Mouse (Mus musculus): ENCODE data around the gene Acr. TPM values are rescaled to one million over a fixed set of nuclear protein-coding genes. Genes with fewer than 3 reads are reported as not detected.

The Acr gene
- 0.35 and 0.48 TPM in 2 replicates for polyA plus RNA-seq (2015; fragmentation: Nextera tagmentation; extraction: Ambion mirVana)

GRCm38 (mm10) chr15:89568114-89568513, at the start of gene Acr:
Gene Acr (plus strand): TSS chr15:89568326.
- H3K27me3 ChIP-seq, result no peaks in the 10 kb centered on the region
- no peak within 1 kb of the TSS for H3K9ac ChIP-seq
- no peak within 1 kb of the TSS for H3K27ac ChIP-seq
- H3K9me3 ChIP-seq, result no peaks in the 10 kb centered on the region
- H3K36me3 ChIP-seq, result no peaks in the 10 kb centered on the region
- no peak for ATAC-seq (ENCODE audit: insufficient number of reproducible peaks, insufficient read depth, low FRiP score, low TSS enrichment, low read depth)
- H3K4me3 ChIP-seq, result no peak within 1 kb of the TSS
- 0 out of 2 replicates have a peak, but pooled peaks cover 4% of the 10 kb centered on the region for H3K4me1 ChIP-seq
- 84% methylated on average over 6 of the region's 6 CpGs for WGBS
- H3K4me2 ChIP-seq, result no peak within 1 kb of the TSS

- 74% methylated on average over 7 of the region's 7 CpGs for WGBS
- ATAC-seq (ENCODE audit: insufficient number of reproducible peaks, insufficient read depth, low FRiP score, low TSS enrichment, low read depth), result no peak
These were observed 46.2 kb upstream of the Acr start for GRCm38 (mm10) chr15:89521951-89522350.

GRCm38 (mm10) chr15:89522566-89523282, 45.4 kb upstream of the Acr start:
- Histone ChIP-seq H3K4me3 (peak overlapping the region; percentile 73; the same call in 1 of the 2 replicates), H3K9ac (no peak overlapping the region), H3K9me3 (no peaks in the 10 kb centered on the region), H3K27ac (no peak overlapping the region; the same call in 1 of the 2 replicates), H3K4me2 (peak overlapping the region; percentile 90), H3K4me1 (peaks cover 18% of the 10 kb centered on the region), H3K27me3 (peaks cover 39% of the 10 kb centered on the region), H3K36me3 (peaks cover 9% of the 10 kb centered on the region)
- ATAC-seq (ENCODE audit: insufficient number of reproducible peaks, insufficient read depth, low FRiP score, low TSS enrichment, low read depth), result no peak
- 81% methylated on average over 10 of the region's 10 CpGs for WGBS

More at GRCm38 (mm10) chr15:89521951-89522350, 46.2 kb upstream of the Acr start:
- H3K27me3 ChIP-seq, result peaks cover 39% of the 10 kb centered on the region
- H3K27ac ChIP-seq, result no peak overlapping the region
- peaks cover 18% of the 10 kb centered on the region for H3K4me1 ChIP-seq
- no peak overlapping the region for H3K9ac ChIP-seq
- H3K9me3 ChIP-seq, result no peaks in the 10 kb centered on the region
- H3K4me3 ChIP-seq, result no peak overlapping the region
- H3K4me2 ChIP-seq, result no peak overlapping the region
- peaks cover 9% of the 10 kb centered on the region for H3K36me3 ChIP-seq

- peak overlapping the region; percentile 90 for H3K4me2 ChIP-seq
- H3K27me3 ChIP-seq, result peaks cover 39% of the 10 kb centered on the region
- H3K4me3 ChIP-seq, result peak overlapping the region; percentile 73
- no peak overlapping the region; the same call in 1 of the 2 replicates for H3K27ac ChIP-seq
- H3K4me1 ChIP-seq, result peaks cover 18% of the 10 kb centered on the region
- 6% methylated on average over 29 of the region's 47 CpGs for WGBS
- H3K9me3 ChIP-seq, result no peaks in the 10 kb centered on the region
- H3K9ac ChIP-seq, result peak overlapping the region; percentile 68
- no peak for ATAC-seq (ENCODE audit: insufficient number of reproducible peaks, insufficient read depth, low FRiP score, low TSS enrichment, low read depth)
- H3K36me3 ChIP-seq, result peaks cover 9% of the 10 kb centered on the region
These were observed 44.8 kb upstream of the Acr start for GRCm38 (mm10) chr15:89523283-89523832.

GRCm38 (mm10) chr15:89524001-89524571, 44.0 kb upstream of the Acr start:
- Histone ChIP-seq H3K36me3 (peaks cover 9% of the 10 kb centered on the region), H3K27ac (no peak overlapping the region), H3K4me3 (peak overlapping the region; percentile 73), H3K4me1 (peaks cover 18% of the 10 kb centered on the region), H3K9ac (peak overlapping the region; percentile 82), H3K9me3 (no peaks in the 10 kb centered on the region), H3K4me2 (peak overlapping the region; percentile 90), H3K27me3 (peaks cover 39% of the 10 kb centered on the region)
- 7% methylated on average over 43 of the region's 52 CpGs for WGBS
- ATAC-seq (ENCODE audit: insufficient number of reproducible peaks, insufficient read depth, low FRiP score, low TSS enrichment, low read depth), result no peak

GRCm38 (mm10) chr15:89524611-89525415, 43.3 kb upstream of the Acr start:
- Histone ChIP-seq H3K4me2 (peak overlapping the region; percentile 90), H3K36me3 (peaks cover 9% of the 10 kb centered on the region), H3K9ac (peak overlapping the region; percentile 82; the same call in 1 of the 2 replicates), H3K9me3 (no peaks in the 10 kb centered on the region), H3K27me3 (peaks cover 39% of the 10 kb centered on the region), H3K27ac (no peak overlapping the region), H3K4me3 (peak overlapping the region; percentile 73), H3K4me1 (peaks cover 18% of the 10 kb centered on the region)
- 70% methylated on average over 8 of the region's 8 CpGs for WGBS
- ATAC-seq (ENCODE audit: insufficient number of reproducible peaks, insufficient read depth, low FRiP score, low TSS enrichment, low read depth), result no peak

GRCm38 (mm10) chr15:89525464-89525863, 42.7 kb upstream of the Acr start:
- Histone ChIP-seq H3K9me3 (no peaks in the 10 kb centered on the region), H3K36me3 (peaks cover 9% of the 10 kb centered on the region), H3K4me2 (no peak overlapping the region), H3K27me3 (peaks cover 39% of the 10 kb centered on the region), H3K4me3 (no peak overlapping the region), H3K4me1 (peaks cover 18% of the 10 kb centered on the region), H3K27ac (no peak overlapping the region), H3K9ac (no peak overlapping the region)
- ATAC-seq (ENCODE audit: insufficient number of reproducible peaks, insufficient read depth, low FRiP score, low TSS enrichment, low read depth), result no peak
- WGBS, result 94% methylated on average over 8 of the region's 8 CpGs

GRCm38 (mm10) chr15:89525896-89526295, 42.2 kb upstream of the Acr start:
- peaks cover 38% of the 10 kb centered on the region for H3K27me3 ChIP-seq
- no peak overlapping the region for H3K9ac ChIP-seq
- H3K4me3 ChIP-seq, result no peak overlapping the region
- H3K4me1 ChIP-seq, result peaks cover 18% of the 10 kb centered on the region
- no peak overlapping the region for H3K4me2 ChIP-seq
- ATAC-seq (ENCODE audit: insufficient number of reproducible peaks, insufficient read depth, low FRiP score, low TSS enrichment, low read depth), result no peak
- H3K27ac ChIP-seq, result no peak overlapping the region
- H3K36me3 ChIP-seq, result peaks cover 9% of the 10 kb centered on the region
- H3K9me3 ChIP-seq, result no peaks in the 10 kb centered on the region
- 78% methylated on average over 7 of the region's 7 CpGs for whole genome bisulfite sequencing

- H3K36me3 ChIP-seq, result peaks cover 13% of the 10 kb centered on the region
- WGBS, result 90% methylated on average over 19 of the region's 19 CpGs
- no peak overlapping the region for H3K4me2 ChIP-seq
- ATAC-seq (ENCODE audit: insufficient number of reproducible peaks, insufficient read depth, low FRiP score, low TSS enrichment, low read depth), result no peak
- no peak overlapping the region for H3K27ac ChIP-seq
- peaks cover 34% of the 10 kb centered on the region for H3K27me3 ChIP-seq
- H3K4me3 ChIP-seq, result no peak overlapping the region
- H3K9me3 ChIP-seq, result no peaks in the 10 kb centered on the region
- no peak overlapping the region for H3K9ac ChIP-seq
- peaks cover 18% of the 10 kb centered on the region for H3K4me1 ChIP-seq
These were observed 41.3 kb upstream of the Acr start for GRCm38 (mm10) chr15:89526776-89527325.

- Histone ChIP-seq H3K9ac (no peak overlapping the region), H3K4me2 (no peak overlapping the region), H3K27ac (no peak overlapping the region), H3K4me1 (peaks cover 24% of the 10 kb centered on the region), H3K4me3 (no peak overlapping the region), H3K36me3 (peaks cover 13% of the 10 kb centered on the region), H3K9me3 (no peaks in the 10 kb centered on the region), H3K27me3 (peaks cover 27% of the 10 kb centered on the region)
- no peak for ATAC-seq (ENCODE audit: insufficient number of reproducible peaks, insufficient read depth, low FRiP score, low TSS enrichment, low read depth)
- 83% methylated on average over 7 of the region's 7 CpGs for WGBS
These were observed 40.7 kb upstream of the Acr start for GRCm38 (mm10) chr15:89527466-89527865.
